ENCODE assay signal across 8 mouse cellular contexts in the genomic region with DNA sequence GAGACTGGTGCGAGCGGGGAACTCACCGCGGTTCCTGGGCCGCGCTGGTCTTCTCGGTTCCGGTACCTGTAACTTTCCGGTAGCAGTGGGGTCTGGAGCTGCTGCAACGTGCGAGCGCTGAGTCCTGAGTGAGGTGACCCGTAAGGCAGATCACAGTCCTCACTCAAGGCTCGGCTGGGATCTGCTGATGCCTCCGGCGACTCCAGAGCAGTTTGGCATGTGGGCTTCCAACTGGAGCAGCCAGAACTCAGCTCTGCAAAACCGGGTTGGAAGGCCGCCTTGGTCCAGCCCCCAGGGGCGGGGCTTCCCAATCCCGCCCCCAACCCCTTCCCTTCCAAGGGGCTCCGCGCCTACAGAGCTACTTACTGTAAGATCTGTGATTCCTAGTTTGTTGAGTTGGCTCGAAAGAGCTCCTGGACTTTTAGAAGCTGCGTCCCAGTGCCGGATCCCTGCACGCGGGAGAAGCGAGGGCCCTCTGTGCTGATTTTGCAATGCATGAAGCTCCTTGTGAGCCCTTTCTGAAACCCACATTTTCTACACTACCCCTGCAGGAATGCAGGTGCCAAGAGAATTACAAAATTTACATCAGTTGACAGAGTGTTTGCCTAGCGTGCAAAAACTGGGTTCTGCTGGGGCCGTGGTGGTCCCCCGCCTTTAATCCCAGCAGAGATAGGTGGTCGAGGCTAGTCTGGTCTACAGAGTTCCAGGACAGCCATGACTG. TPM values are rescaled to one million over a fixed set of nuclear protein-coding genes. Genes with fewer than 3 reads are reported as not detected.
A peak's percentile ranks its signal among the peaks of the same experiment; 100 is the strongest.
DNase-seq lines count a peak whose midpoint lies in the region; ATAC-seq lines count a peak whose summit lies in the region.

No protein-coding gene starts in this region.

- H3K4me3 ChIP-seq in heart, embryonic 14.5 days (ENCODE audit: control insufficient read depth in 1 of 2, insufficient read depth in 1 of 2, low read depth in 1 of 2, low read length in 2 of 2), result peak overlapping the region; percentile 54 to 62
- peak overlapping the region; percentile 68 for H3K4me3 ChIP-seq in liver, embryonic 12.5 days
- H3K4me3 ChIP-seq in stomach, embryonic 15.5 days (replicated peaks), result peak overlapping the region; percentile 64

- peak overlapping the region; percentile 77 for H3K9ac ChIP-seq in heart, embryonic 14.5 days (ENCODE audit: low read length)
- peak overlapping the region; percentile 70 for H3K9ac ChIP-seq in liver, embryonic 12.5 days
- peak overlapping the region; percentile 63 for H3K9ac ChIP-seq in stomach, embryonic 15.5 days

- H3K4me2 ChIP-seq in heart, embryonic 14.5 days (ENCODE audit: low read length), result peak overlapping the region; percentile 93
- H3K4me2 ChIP-seq in liver, embryonic 12.5 days, result peak overlapping the region; percentile 84
- peak overlapping the region; percentile 91 for H3K4me2 ChIP-seq in stomach, embryonic 15.5 days

- no peaks in the 10 kb centered on the region for H3K9me3 ChIP-seq in heart, embryonic 14.5 days (ENCODE audit: control insufficient read depth, low read length)
- H3K9me3 ChIP-seq in liver, embryonic 12.5 days (replicated peaks), result no peaks in the 10 kb centered on the region
- no peaks in the 10 kb centered on the region for H3K9me3 ChIP-seq in stomach, embryonic 15.5 days

- H3K4me1 ChIP-seq in heart, embryonic 14.5 days (ENCODE audit: control insufficient read depth in 2 of 2, insufficient read depth in 2 of 2, low read length in 2 of 2), result peaks cover 2 to 4% of the 10 kb centered on the region in 2 experiments; a peak in 1 of 4 replicates
- H3K4me1 ChIP-seq in liver, embryonic 12.5 days, result peaks cover 31% of the 10 kb centered on the region
- H3K4me1 ChIP-seq in stomach, embryonic 15.5 days, result no peaks in the 10 kb centered on the region

- ATAC-seq in CD4-positive, CD25-positive, alpha-beta regulatory T cell, adult 4 months, result peak; percentile 89
- peak; percentile 83 for ATAC-seq in heart, embryonic 14.5 days (ENCODE audit: insufficient number of reproducible peaks, insufficient read depth, low FRiP score, low read depth)
- peak; percentile 85 for ATAC-seq in liver, embryonic 12.5 days
- peak; percentile 88 for ATAC-seq in stomach, embryonic 15.5 days (ENCODE audit: insufficient read depth, low FRiP score, low read depth)

- no peaks in the 10 kb centered on the region for H3K27me3 ChIP-seq in heart, embryonic 14.5 days (ENCODE audit: control insufficient read depth, insufficient read depth, low read length)
- H3K27me3 ChIP-seq in liver, embryonic 12.5 days (replicated peaks), result no peaks in the 10 kb centered on the region
- no peaks in the 10 kb centered on the region for H3K27me3 ChIP-seq in stomach, embryonic 15.5 days (replicated peaks)

- H3K27ac ChIP-seq in heart, embryonic 14.5 days (replicated peaks in 1 of 2; ENCODE audit: control insufficient read depth in 1 of 2, insufficient read depth in 1 of 2, low read depth in 2 of 2, low read length in 2 of 2), result 0 out of 4 replicates have a peak overlapping the region, but pooled peaks have one; percentile 29 to 39
- H3K27ac ChIP-seq in liver, embryonic 12.5 days, result peak overlapping the region; percentile 69
- no peak overlapping the region; the same call in 1 of the 2 replicates for H3K27ac ChIP-seq in stomach, embryonic 15.5 days

- H3K36me3 ChIP-seq in heart, embryonic 14.5 days (ENCODE audit: control insufficient read depth, insufficient read depth, low read length), result no peaks in the 10 kb centered on the region
- H3K36me3 ChIP-seq in liver, embryonic 12.5 days, result peaks cover 19% of the 10 kb centered on the region
- no peaks in the 10 kb centered on the region for H3K36me3 ChIP-seq in stomach, embryonic 15.5 days

- DNase-seq in c-Kit-negative CD71-positive TER-119-positive erythroid progenitor cells, embryonic 14.5 days (ENCODE audit: low read depth, low spot score), result peak; percentile 39
- peak; percentile 59 for DNase-seq in fibroblast of lung, adult 2 months (ENCODE audit: low read depth)
- DNase-seq in kidney, postnatal 10 days, result peak; percentile 91
- peak; percentile 13 to 22 for DNase-seq in natural killer cell, adult 2 months (ENCODE audit: low spot score in 2 of 2)

- under 1% methylated on average over 32 of the region's 32 CpGs for WGBS in heart, embryonic 14.5 days
- WGBS in liver, embryonic 12.5 days (ENCODE audit: insufficient replicate concordance), result 1% methylated on average over 32 of the region's 32 CpGs
- WGBS in stomach, embryonic 15.5 days, result under 1% methylated on average over 32 of the region's 32 CpGs

RNA-seq across cellular contexts. Expression of gene Psph, which starts 8.1 kb away (rescaled TPM):
- 10 to 100 TPM; 46.4 to 64.2 TPM for polyA plus RNA-seq in CD4-positive, CD25-positive, alpha-beta regulatory T cell, adult 4 months (2017; shearing (Covaris generic))
- 28.8 and 29.7 TPM in 2 replicates for polyA plus RNA-seq in heart, embryonic 14.5 days (2014; fragmentation: Nextera tagmentation; extraction: Ambion mirVana)
- 88.0 and 88.7 TPM in 2 replicates for polyA plus RNA-seq in liver, embryonic 12.5 days (2016; fragmentation: Nextera tagmentation; extraction: Ambion mirVana)
- 45.9 and 46.1 TPM in 2 replicates for polyA plus RNA-seq in stomach, embryonic 15.5 days (2015; fragmentation: Nextera tagmentation; extraction: Ambion mirVana)

RNA-seq across cellular contexts. Expression of gene Nipsnap2, which starts 54.3 kb away (rescaled TPM):
- polyA plus RNA-seq in CD4-positive, CD25-positive, alpha-beta regulatory T cell, adult 4 months (2017; shearing (Covaris generic)), result 10 to 100 TPM; 64.4 to 83.3 TPM
- polyA plus RNA-seq in heart, embryonic 14.5 days (2014; fragmentation: Nextera tagmentation; extraction: Ambion mirVana), result 363 and 384 TPM in 2 replicates
- polyA plus RNA-seq in liver, embryonic 12.5 days (2016; fragmentation: Nextera tagmentation; extraction: Ambion mirVana), result 32.8 and 36.9 TPM in 2 replicates
- 90.0 and 103 TPM in 2 replicates for polyA plus RNA-seq in stomach, embryonic 15.5 days (2015; fragmentation: Nextera tagmentation; extraction: Ambion mirVana)

Comparison
In these comparisons a context has a peak if more than half of its experiments do, and no peak if none do; other contexts are left out.
1. DNase-seq: peak in every context shown above with its lines; median percentile 91 in kidney, postnatal 10 days; 59 in fibroblast of lung, adult 2 months; 39 in c-Kit-negative CD71-positive TER-119-positive erythroid progenitor cells, embryonic 14.5 days; 18 in natural killer cell, adult 2 months.